Mouse (Mus musculus): ENCODE data around the gene Krtap12-1.

- TF ChIP-seq E2F4 (IDR thresholded peaks at IDR 0.05; ENCODE audit: borderline replicate concordance, low read depth, low read length) = no peak
- no peak for TF ChIP-seq POLR2AphosphoS2 (IDR thresholded peaks at IDR 0.05; ENCODE audit: low read length)
- TF ChIP-seq TAL1 (IDR thresholded peaks at IDR 0.05; ENCODE audit: low read length) = no peak
- TF ChIP-seq SIN3A (IDR thresholded peaks at IDR 0.05; ENCODE audit: low read length) = no peak
- no peak for TF ChIP-seq EP300 (IDR thresholded peaks at IDR 0.05; ENCODE audit: low read depth in 1 of 2, low read length in 2 of 2)
- no peak for TF ChIP-seq ZKSCAN1 (IDR thresholded peaks at IDR 0.05; ENCODE audit: low read depth, low read length)
- TF ChIP-seq POLR2A (IDR thresholded peaks at IDR 0.05; ENCODE audit: control insufficient read depth in 1 of 2, insufficient read depth in 1 of 2, low read depth in 1 of 2, low read length in 2 of 2, poor library complexity in 1 of 2) = no peak
Measured at GRCm38 (mm10) chr10:77685895-77686664, 34.3 kb upstream of the Krtap12-1 start, which contains the start of gene Tspear.
